Mouse (Mus musculus) lung, postnatal 0 days (tissue): ENCODE measurements around the gene Psmd2.

Source experiments
- CTCF ChIP-seq: IDR thresholded peaks from 2 replicates; pipeline ENCODE4 v1.5.1; 2016; ENCODE audit warnings: antibody characterized with exemption, mild to moderate bottlenecking
- EP300 ChIP-seq: IDR thresholded peaks from 2 replicates; pipeline ENCODE4 v1.6.1; 2016; ENCODE audit warnings: antibody characterized with exemption, mild to moderate bottlenecking, control low read depth

DNA sequence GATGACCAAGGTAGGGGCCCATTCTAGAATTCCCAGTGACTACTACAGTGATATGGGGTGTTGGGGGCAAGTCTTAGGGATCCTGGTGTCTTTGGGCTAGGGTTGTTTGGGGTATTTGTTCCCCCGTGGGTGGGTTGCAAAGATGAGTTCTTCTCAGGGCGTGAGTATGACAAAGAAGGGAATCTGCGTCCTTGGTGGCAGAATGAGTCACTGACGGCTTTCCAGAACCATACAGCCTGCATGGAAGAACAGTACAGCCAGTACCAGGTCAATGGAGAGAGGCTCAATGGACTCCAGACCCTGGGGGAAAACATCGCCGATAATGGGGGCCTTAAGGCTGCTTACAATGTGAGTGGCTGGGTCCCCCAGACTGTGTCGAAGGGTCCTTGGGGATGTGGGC, 7.5 kb upstream of the Psmd2 start:
- TF ChIP-seq CTCF (no peak), EP300 (no peak)
